Mouse (Mus musculus) liver, embryonic 14.5 days (tissue): ENCODE data around the gene Arhgap24.

ENCODE experiments used
- CTCF ChIP-seq: IDR thresholded peaks from 2 replicates; pipeline ENCODE4 v1.5.1; 2016; ENCODE audit warnings: antibody characterized with exemption, low read depth, control low read depth
- EP300 ChIP-seq: IDR thresholded peaks from 2 replicates; pipeline ENCODE4 v1.6.1; 2016; ENCODE audit warnings: antibody characterized with exemption, low read depth

DNA sequence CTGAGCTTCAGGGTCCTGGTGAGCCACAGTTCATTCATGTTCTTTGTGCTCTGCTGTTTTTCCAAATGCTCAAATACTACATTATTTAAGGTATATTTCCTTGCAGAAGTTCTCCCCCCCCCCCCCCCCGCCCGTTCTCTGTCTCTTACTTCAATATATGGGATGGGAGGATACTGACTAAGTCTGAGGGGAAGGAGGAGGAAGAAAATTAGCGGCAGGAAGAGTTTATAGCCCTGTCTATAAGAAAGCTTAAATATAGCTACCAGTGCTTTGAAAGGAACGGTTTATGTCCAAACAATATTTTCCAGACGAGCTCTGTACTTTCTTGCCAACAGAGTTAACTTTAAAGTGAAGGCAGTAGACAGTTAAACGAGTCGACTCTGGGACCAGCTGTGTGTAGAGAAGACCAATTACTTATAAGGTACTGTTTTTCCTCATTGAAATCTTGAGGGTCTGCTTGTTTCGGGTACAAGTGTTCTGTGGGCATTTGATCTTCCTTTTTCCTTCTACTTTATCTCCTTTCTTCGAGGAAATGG lies 243.7 kb downstream of the Arhgap24 start:
- TF ChIP-seq CTCF (no peak), EP300 (no peak)
